Mouse (Mus musculus): ENCODE results near the gene Smurf1.

The Smurf1 gene

GRCm38 (mm10) chr5:144952592-144952991, 13.1 kb downstream of the Smurf1 start:
- DNase-seq: no peak

GRCm38 (mm10) chr5:144950428-144951051, 15.1 kb downstream of the Smurf1 start:
- no peak for DNase-seq

GRCm38 (mm10) chr5:144949856-144950255, 15.8 kb downstream of the Smurf1 start:
- DNase-seq: no peak

- no peak for DNase-seq
These were observed 17.2 kb downstream of the Smurf1 start for GRCm38 (mm10) chr5:144948422-144948821.

GRCm38 (mm10) chr5:144948002-144948401, 17.6 kb downstream of the Smurf1 start:
- no peak for DNase-seq

GRCm38 (mm10) chr5:144946032-144946431, 19.6 kb downstream of the Smurf1 start:
- DNase-seq: no peak

GRCm38 (mm10) chr5:144944932-144945331, 20.7 kb downstream of the Smurf1 start:
- no peak for DNase-seq

GRCm38 (mm10) chr5:144944370-144944769, 21.3 kb downstream of the Smurf1 start:
- DNase-seq: no peak

GRCm38 (mm10) chr5:144943346-144943745, 22.3 kb downstream of the Smurf1 start:
- no peak for DNase-seq

- no peak for DNase-seq
These were observed 23.2 kb downstream of the Smurf1 start for GRCm38 (mm10) chr5:144942431-144942830.

- no peak for DNase-seq
These were observed 24.7 kb downstream of the Smurf1 start for GRCm38 (mm10) chr5:144940904-144941303.

GRCm38 (mm10) chr5:144937304-144937703, 28.3 kb downstream of the Smurf1 start:
- no peak for DNase-seq

- no peak for DNase-seq
These were observed 32.2 kb downstream of the Smurf1 start for GRCm38 (mm10) chr5:144933486-144933885.

GRCm38 (mm10) chr5:144931841-144932240, 33.8 kb downstream of the Smurf1 start:
- no peak for DNase-seq

GRCm38 (mm10) chr5:144928856-144929713, 36.6 kb downstream of the Smurf1 start:
- no peak for DNase-seq

GRCm38 (mm10) chr5:144926275-144926674, 39.4 kb downstream of the Smurf1 start:
- DNase-seq: no peak

- DNase-seq: no peak
These were observed 42.3 kb downstream of the Smurf1 start for GRCm38 (mm10) chr5:144923351-144923750.

- no peak for DNase-seq
These were observed 45.9 kb downstream of the Smurf1 start for GRCm38 (mm10) chr5:144919790-144920189.

GRCm38 (mm10) chr5:144919194-144919593, 46.5 kb downstream of the Smurf1 start:
- DNase-seq: no peak

- DNase-seq: no peak
These were observed 47.4 kb downstream of the Smurf1 start for GRCm38 (mm10) chr5:144918204-144918603.

GRCm38 (mm10) chr5:144917172-144917571, 48.5 kb downstream of the Smurf1 start:
- DNase-seq: no peak

- no peak for DNase-seq
These were observed 49.8 kb downstream of the Smurf1 start for GRCm38 (mm10) chr5:144915828-144916227.

- DNase-seq: no peak
These were observed 51.2 kb downstream of the Smurf1 start for GRCm38 (mm10) chr5:144914433-144914906.

- no peak for DNase-seq
These were observed 51.7 kb downstream of the Smurf1 start for GRCm38 (mm10) chr5:144913923-144914322.
